Mouse (Mus musculus): ENCODE data around the gene Rgs12.

Rgs12 gene

DNA sequence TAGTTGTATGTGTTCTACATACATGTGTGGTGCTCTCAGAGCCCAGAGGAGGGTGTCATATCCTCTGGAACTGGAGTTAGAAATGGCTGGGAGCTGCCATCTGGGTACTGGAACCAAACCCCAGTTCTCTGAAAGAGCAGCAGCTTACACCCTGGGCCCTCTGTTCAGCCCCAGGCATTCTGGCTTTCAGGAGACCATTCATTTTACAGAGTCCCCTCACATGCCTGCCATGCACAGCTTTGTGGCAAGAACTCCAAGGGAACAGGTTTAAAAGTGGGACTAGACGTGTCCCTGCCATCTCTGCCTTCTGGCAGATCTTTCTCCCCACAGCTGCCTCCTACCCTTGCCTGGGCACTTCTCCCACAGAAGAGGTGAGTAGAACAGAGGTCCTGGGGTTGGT, 84.4 kb downstream of the Rgs12 start:
- DNase-seq, result no peak

DNA sequence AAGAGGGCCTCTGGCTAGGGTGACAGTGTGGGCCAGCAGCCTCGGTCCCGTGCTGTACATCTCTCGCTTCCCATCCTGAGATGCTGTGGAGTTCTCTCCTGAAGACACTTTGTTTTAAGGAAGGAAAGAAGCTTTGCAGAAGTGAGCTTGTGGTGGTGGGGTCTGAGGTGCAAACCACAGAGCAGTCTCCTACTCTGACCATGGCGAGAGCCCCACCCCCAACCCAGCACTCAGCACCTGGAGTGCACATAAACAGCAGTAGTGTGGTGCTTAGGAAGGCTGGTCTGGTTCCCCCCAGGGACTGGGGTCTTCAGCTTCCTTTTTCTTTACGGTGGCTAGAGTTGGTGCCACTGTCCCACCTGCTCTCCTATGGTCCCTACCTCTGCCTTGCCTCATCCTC, 85.9 kb downstream of the Rgs12 start:
- no peak for DNase-seq

DNA sequence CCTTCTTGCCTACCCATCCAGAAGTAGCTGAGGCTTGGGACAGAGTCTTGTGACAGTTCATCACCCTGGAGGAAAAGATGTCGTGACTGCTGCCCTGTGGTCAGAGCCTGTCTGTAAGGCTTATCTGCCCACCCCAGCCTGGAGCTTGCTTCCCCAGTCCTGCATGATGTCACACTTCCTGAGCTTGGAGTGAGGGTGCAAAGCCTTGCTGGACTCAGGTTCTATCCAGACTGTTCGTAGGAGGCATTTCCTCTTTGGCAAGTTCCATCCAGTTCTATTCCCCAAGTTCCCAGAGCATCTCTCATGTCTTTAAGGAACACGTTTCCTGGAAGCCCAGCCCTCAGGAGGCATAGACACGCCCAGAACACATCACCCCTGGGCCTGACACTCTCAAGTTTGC, 86.5 kb downstream of the Rgs12 start:
- DNase-seq, result peak; percentile 19 to 43

DNA sequence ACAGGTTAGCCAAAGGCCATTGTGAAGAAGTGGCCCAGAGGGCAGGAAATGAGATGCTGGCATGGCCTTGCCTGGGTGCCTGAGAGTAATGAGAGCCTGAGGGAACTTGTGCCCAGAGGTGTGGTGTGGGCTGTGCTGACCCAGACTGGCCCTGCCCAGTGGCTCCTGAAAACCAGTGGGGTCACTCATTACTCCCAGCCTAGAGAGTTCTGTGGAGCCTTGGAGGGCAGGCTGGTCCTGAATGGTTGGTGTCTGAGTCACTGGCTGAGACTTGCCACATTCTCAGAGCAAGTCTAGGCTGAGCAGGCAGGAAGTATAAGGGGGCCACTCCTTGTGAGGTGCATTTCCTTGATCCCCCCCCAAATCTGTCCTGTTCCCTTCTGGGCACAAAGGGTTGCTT, 88.2 kb downstream of the Rgs12 start:
- DNase-seq, result no peak

DNA sequence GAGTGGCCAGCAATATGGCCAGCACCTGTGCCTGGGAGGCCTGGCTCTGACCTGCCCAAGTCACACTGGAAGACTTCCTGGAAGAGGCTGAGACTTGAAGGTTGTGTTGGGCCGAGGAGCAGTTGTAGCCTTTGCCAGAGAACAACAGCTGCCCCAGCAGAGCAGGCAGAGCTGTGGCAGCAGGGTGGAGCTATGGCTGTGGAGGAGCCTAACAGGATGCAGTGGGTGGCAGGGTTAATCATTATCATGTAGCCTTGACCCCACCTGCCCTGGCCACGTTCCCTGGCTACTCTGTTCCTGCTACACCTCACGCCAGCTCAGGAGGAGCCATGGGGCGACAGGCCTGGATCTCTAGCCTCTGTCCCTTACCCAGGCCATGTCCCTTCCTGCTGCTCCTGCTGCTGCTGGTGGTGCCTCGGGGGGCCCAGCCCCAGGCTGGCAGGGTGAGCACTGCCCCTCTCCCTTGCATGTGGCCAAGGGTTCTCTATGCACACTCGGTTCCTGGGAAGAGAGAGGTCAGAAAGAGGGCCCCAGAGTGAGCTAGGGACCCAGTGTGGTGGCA, 92.1 kb downstream of the Rgs12 start, which contains the start of gene Hgfac:
TSS of gene Hgfac (plus strand) at position 242 of the 562 bp plus-strand sequence.
- peak; percentile 90 to 95 for DNase-seq

GRCm38 (mm10) chr5:35042431-35043109, 93.3 kb downstream of the Rgs12 start:
- no peak for DNase-seq

- peak; percentile 88 to 89 for DNase-seq
Observed at GRCm38 (mm10) chr5:35043110-35043451, 93.8 kb downstream of the Rgs12 start.

DNA sequence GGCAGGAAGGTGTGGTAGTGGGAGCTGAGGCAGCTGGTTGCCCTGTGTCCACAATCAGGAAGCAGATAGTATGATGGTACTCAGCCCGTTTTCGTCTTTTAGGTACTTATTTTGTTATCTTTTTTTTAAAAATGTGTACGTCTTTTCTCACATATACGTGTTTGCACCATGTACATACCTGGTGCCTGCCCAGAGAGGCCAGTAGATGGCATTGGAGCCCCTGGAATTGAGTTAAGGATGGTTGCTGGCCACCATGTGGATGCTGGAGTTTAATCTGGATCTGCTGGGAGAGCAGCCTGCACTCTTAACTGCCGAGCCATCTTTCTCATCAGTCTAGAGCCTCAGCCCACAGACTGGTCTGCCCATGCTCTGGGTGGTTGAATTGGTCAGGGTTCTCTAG, 101.3 kb downstream of the Rgs12 start:
- DNase-seq, result no peak

- no peak for DNase-seq
Observed at GRCm38 (mm10) chr5:35054628-35055027, 105.4 kb downstream of the Rgs12 start.

- DNase-seq, result peak; percentile 39 to 46
Observed at GRCm38 (mm10) chr5:35055076-35055475, 105.8 kb downstream of the Rgs12 start.

GRCm38 (mm10) chr5:35056604-35057432, 107.6 kb downstream of the Rgs12 start, which contains the start of gene Dok7:
Gene Dok7, plus strand, starts transcription at chr5:35056766.
- peak; percentile 42 to 56 for DNase-seq

- no peak for DNase-seq
Observed at GRCm38 (mm10) chr5:35057582-35057981, 108.3 kb downstream of the Rgs12 start.

DNA sequence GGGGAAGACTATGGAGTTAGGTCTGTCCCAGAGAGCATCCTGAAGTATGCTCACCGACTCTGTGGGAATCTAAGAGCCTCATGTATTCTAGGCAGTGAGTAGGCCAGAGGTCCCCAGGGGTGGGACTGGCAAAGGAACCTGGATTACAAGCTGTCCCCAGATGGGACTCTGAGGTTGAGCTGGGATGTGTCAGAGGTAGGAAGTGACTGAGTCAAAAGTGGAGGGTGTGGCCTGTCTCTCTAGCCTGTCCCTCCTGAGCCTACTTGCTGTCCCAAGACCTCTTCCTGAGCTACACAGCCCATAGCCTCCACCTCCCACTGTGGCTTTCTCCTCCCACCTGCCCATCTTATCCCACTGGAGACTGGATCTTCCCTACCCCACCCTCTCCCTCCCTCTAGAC, 109.0 kb downstream of the Rgs12 start:
- no peak for DNase-seq

- DNase-seq, result no peak
Observed at GRCm38 (mm10) chr5:35060098-35060497, 110.9 kb downstream of the Rgs12 start.

DNA sequence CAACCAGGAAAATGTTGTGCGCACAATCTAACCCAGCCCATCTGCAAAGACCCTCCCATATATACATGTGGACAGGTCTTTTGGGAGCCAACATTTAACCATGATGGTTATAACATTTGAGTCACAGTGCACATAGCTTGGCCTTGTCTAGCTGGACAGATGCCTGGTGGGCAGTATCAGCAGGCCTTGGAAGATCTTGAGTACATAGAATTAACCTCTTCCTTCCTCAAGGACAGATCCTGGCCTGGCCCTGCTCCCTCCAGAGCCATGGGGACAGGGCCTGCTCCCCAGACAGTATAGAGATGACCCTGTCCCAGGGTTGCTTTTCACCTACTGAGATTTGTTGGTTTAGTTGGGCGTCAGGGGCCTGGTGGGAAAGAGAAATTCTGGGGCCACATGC, 120.6 kb downstream of the Rgs12 start:
- no peak for DNase-seq

GRCm38 (mm10) chr5:35070314-35070713, 121.1 kb downstream of the Rgs12 start:
- DNase-seq, result no peak

DNA sequence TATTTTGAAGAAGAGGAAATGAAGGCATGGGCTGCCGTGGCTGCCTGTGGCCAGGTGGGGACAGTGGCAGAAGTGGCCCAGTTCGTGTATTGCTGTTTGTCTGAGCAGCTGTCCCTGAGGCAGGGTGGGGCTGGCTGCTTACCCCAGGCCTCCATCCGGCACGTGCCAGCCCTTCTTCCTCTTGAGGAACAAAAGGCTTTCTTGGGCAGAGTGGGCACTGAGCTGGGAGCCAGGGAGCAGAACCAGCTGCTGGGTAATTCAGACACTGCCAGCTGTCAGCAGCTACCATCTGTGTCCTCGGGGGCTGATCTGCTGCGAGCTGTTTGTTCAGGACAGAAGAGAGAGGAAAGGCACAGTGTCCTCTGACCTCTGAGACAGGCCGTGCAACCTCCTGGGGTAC, 121.7 kb downstream of the Rgs12 start:
- no peak for DNase-seq

DNA sequence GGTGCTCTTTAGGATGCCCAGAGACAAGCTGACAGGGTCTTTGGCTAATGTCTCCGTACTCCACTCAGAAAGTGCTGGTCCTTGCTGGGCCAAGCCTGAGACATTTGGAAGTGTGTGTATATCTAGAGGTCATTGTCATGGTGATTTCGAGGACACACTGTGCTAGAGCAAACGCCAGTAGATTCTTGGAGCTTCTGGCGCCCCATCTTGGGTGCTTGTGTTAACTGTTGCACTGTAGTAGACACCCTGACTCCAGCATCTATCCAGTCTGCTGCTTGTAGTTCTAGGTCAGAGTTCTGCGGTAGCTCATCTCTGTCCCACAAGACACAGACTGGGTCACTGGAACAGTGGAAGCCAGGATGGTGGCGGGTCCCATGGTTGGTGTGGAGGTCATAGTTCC, 122.6 kb downstream of the Rgs12 start:
- no peak for DNase-seq

DNA sequence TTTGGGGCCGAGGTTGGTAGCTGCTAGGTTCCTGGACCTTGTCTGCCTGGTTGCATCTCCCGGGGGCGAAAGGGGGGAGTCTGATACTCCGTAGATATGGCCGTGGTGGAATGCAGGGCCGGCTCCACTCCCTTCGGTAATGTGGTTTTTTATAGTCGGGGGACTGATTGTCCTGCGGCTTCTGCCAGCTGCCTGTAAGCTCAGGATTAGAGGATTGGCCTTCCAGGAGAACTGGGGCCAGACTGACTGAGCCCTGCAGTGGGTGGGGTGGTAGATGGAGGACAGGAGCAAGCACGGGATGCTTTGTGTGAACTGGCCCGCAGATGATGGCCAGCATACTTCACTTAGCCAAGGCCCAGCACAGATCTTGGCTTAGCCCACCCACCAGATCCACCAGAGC, 124.0 kb downstream of the Rgs12 start:
- DNase-seq, result no peak

DNA sequence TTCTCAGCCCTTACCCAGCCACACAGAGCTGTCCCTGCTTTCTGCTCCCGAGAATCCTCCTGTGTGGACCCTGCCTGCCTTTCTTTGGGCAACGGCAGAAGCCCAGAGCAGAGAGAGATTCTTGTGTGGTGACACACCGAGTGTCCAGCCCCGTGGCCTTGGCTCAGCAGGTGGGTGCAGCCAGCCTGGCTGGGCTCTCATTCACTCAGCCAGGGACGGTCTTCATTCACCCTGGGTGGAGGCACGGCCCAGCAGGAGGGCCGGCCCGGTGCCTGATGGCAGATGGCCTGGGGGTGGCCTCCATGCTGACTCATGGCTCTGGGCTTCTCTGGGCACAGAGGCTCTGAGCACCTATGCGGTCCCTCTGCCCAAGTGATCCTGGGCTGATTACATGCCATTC, 124.7 kb downstream of the Rgs12 start:
- no peak for DNase-seq

DNA sequence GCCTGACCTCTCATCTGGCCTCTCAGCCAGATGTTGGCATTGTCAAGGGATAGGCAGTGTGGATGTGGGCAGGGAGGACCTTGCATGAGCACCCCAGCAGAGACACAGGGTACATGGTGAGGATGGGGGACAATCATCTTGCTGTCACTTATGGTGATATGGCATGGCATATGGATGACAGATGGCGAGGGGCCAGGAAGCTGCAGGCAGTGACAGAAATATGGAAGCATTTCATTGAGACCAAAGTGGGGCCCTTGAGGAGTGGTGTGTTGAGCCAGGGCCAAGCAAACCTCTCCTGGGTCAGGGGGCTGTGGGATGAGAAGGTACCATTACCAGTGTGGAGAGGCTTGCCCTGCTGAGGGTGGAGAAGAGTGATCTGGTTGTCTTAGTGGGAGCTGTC, 127.1 kb downstream of the Rgs12 start:
- no peak for DNase-seq

DNA sequence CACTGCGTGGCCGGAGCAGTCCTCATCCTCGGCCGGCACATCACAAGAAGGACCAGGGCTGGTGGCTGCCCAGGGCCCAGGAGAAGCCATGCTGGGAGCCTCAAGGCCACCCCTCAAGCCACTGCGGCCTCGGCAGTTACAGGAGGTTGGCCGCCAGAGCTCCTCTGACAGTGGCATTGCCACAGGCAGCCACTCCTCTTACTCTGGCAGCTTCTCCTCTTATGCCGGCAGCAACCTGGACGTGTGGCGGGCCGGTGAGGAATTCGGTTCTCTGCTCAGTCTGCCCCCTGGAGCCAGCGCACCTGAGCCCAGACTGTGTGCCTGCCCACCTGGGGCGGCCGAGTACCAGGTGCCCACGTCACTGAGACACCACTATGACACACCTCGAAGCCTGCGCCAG, 129.9 kb downstream of the Rgs12 start:
- no peak for DNase-seq

DNA sequence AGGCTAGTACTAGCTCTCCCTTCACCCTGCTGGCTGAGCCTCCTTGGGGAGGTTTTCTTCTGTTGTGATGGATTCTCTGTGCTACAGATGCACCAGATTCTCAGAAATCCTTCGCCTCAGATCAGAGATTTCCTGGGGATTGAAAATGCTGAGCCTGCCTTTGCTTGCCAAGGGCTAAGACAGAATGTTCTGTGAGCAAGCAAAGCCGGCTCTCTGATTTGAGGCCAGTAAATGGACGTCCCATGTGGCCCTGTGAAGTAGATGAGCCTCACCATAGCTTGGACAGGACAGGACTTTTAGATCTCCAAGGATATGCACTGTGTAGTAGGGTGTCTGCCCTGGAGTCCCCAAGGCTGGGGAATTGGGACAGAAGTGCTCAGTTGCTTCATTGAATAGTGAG, 135.7 kb downstream of the Rgs12 start:
- DNase-seq, result no peak
